Mouse (Mus musculus) hindbrain, embryonic 11.5 days (tissue): ENCODE measurements around the gene Frmd5. TPM values are rescaled to one million over a fixed set of nuclear protein-coding genes. Genes with fewer than 3 reads are reported as not detected.
"Not testable (repeated sequence)": the region's sequence is repeated elsewhere in the genome, so short reads cannot be mapped to it uniquely, and the experiment has no call there.

Source experiments
- ATAC-seq: fragments of 200-750 bp; cut with Nextera tagmentation; 2 replicates; pipeline ENCODE4 v1.8.0; 2017; ENCODE audit warnings: mild to moderate bottlenecking, moderate TSS enrichment, moderate library complexity; ENCODE audit not compliant: low FRiP score
- DNase-seq: peaks from one replicate; pipeline ENCODE4 v3.0.0-alpha.2; 2015; ENCODE audit warnings: low spot score
- H3K27ac ChIP-seq: fragments of 300-500 bp; sonication (generic); 2 replicates; pipeline ENCODE4 v1.5.1; 2014; ENCODE audit warnings: mild to moderate bottlenecking, low read depth, low read length
- H3K27me3 ChIP-seq: fragments of 300-500 bp; sonication (generic); 2 replicates; pipeline ENCODE4 v1.6.1; 2014; ENCODE audit warnings: mild to moderate bottlenecking, low read length, moderate library complexity, mixed read lengths; ENCODE audit not compliant: control insufficient read depth, insufficient read depth
- H3K36me3 ChIP-seq: fragments of 300-500 bp; sonication (generic); 2 replicates; pipeline ENCODE4 v1.6.1; 2014; ENCODE audit warnings: mild to moderate bottlenecking, low read length, moderate library complexity, mixed read lengths; ENCODE audit not compliant: control insufficient read depth, insufficient read depth
- H3K4me1 ChIP-seq: fragments of 300-500 bp; sonication (generic); replicated peaks from 2 replicates; pipeline ENCODE4 v1.6.1; 2014; ENCODE audit warnings: low read length, mixed read lengths; ENCODE audit not compliant: control insufficient read depth, insufficient read depth
- H3K4me2 ChIP-seq: fragments of 300-500 bp; sonication (generic); replicated peaks from 2 replicates; pipeline ENCODE4 v1.6.1; 2014; ENCODE audit warnings: mild to moderate bottlenecking, low read depth, low read length
- H3K4me3 ChIP-seq: fragments of 300-500 bp; sonication (generic); 2 replicates; pipeline ENCODE4 v1.5.1; 2014; ENCODE audit warnings: low read depth, low read length
- H3K9ac ChIP-seq: fragments of 300-500 bp; sonication (generic); 2 replicates; pipeline ENCODE4 v1.6.1; 2014; ENCODE audit warnings: low read depth, low read length
- H3K9me3 ChIP-seq: fragments of 300-500 bp; sonication (generic); 2 replicates; pipeline ENCODE4 v1.6.1; 2016; ENCODE audit warnings: low read length; ENCODE audit not compliant: control insufficient read depth
- WGBS: fragments of 180-500 bp; shearing (Covaris S2); extraction: QIAGEN DNeasy Blood & Tissue Kit; methylation state at CpG from one replicate; pipeline ENCODE4 v1.1.7; 2014; 5-methylcytosine and 5-hydroxymethylcytosine counted together
- polyA plus RNA-seq: library from polyadenylated mRNA; unstranded; fragments of >200 nt; fragmentation: Nextera tagmentation; extraction: Ambion mirVana; gene quantifications from 2 replicates; pipeline ENCODE4 v1.2.1, GENCODE M21; 2014

Frmd5 gene
- polyA plus RNA-seq, 1 experiment from 2014 or later: 18.5 TPM

GRCm38 (mm10) chr2:121544829-121545228, 262.1 kb downstream of the Frmd5 start:
- H3K9ac ChIP-seq: no peak overlapping the region
- H3K36me3 ChIP-seq: peaks cover 2% of the 10 kb centered on the region; the same call in 1 of the 2 replicates
- no peaks in the 10 kb centered on the region for H3K9me3 ChIP-seq
- no peaks in the 10 kb centered on the region for H3K4me1 ChIP-seq
- ATAC-seq: no peak
- no peak overlapping the region for H3K27ac ChIP-seq
- no peak overlapping the region for H3K4me3 ChIP-seq
- 88% methylated on average over 3 of the region's 3 CpGs for WGBS
- H3K27me3 ChIP-seq: no peaks in the 10 kb centered on the region
- no peak for DNase-seq
- H3K4me2 ChIP-seq: no peak overlapping the region

- no peak for DNase-seq
- Histone ChIP-seq H3K36me3 (no peaks in the 10 kb centered on the region), H3K27me3 (no peaks in the 10 kb centered on the region), H3K4me1 (no peaks in the 10 kb centered on the region), H3K9ac (no peak overlapping the region), H3K27ac (no peak overlapping the region), H3K4me2 (no peak overlapping the region), H3K9me3 (no peaks in the 10 kb centered on the region), H3K4me3 (no peak overlapping the region)
- no peak for ATAC-seq
- WGBS: 94% methylated on average over 2 of the region's 2 CpGs
Observed at GRCm38 (mm10) chr2:121525056-121525455, 281.8 kb downstream of the Frmd5 start.

GRCm38 (mm10) chr2:121522830-121523229, 284.1 kb downstream of the Frmd5 start:
- H3K9me3 ChIP-seq, H3K36me3 ChIP-seq: not testable (repeated sequence)

GRCm38 (mm10) chr2:121522006-121522405, 284.9 kb downstream of the Frmd5 start:
- 91% methylated on average over 2 of the region's 2 CpGs for whole genome bisulfite sequencing
- H3K27ac ChIP-seq: no peak overlapping the region

More at GRCm38 (mm10) chr2:121522830-121523229, 284.1 kb downstream of the Frmd5 start:
- not testable (repeated sequence) for H3K27ac ChIP-seq, H3K27me3 ChIP-seq, H3K9ac ChIP-seq, ATAC-seq, H3K4me1 ChIP-seq, H3K4me3 ChIP-seq, DNase-seq, H3K4me2 ChIP-seq
- WGBS: 92% methylated on average over 3 of the region's 3 CpGs

GRCm38 (mm10) chr2:121518711-121519110, 288.2 kb downstream of the Frmd5 start:
- not testable (repeated sequence) for H3K4me3 ChIP-seq, H3K9me3 ChIP-seq, H3K36me3 ChIP-seq, H3K9ac ChIP-seq, H3K27me3 ChIP-seq, H3K4me1 ChIP-seq, H3K4me2 ChIP-seq, ATAC-seq, DNase-seq, H3K27ac ChIP-seq
- WGBS: 94% methylated on average over 4 of the region's 4 CpGs

More at GRCm38 (mm10) chr2:121522006-121522405, 284.9 kb downstream of the Frmd5 start:
- Histone ChIP-seq H3K4me3 (no peak overlapping the region), H3K4me1 (no peaks in the 10 kb centered on the region), H3K9ac (no peak overlapping the region), H3K9me3 (no peaks in the 10 kb centered on the region), H3K36me3 (no peaks in the 10 kb centered on the region), H3K4me2 (no peak overlapping the region), H3K27me3 (no peaks in the 10 kb centered on the region)
- DNase-seq (no peak), ATAC-seq (no peak)

- 90% methylated on average over 5 of the region's 5 CpGs for WGBS
- H3K9ac ChIP-seq: no peak overlapping the region
- DNase-seq: no peak
- H3K27ac ChIP-seq: no peak overlapping the region
- no peaks in the 10 kb centered on the region for H3K9me3 ChIP-seq
- no peak for ATAC-seq
- H3K27me3 ChIP-seq: no peaks in the 10 kb centered on the region
- H3K4me1 ChIP-seq: no peaks in the 10 kb centered on the region
- no peak overlapping the region for H3K4me3 ChIP-seq
- no peaks in the 10 kb centered on the region for H3K36me3 ChIP-seq
- no peak overlapping the region for H3K4me2 ChIP-seq
Observed at GRCm38 (mm10) chr2:121518106-121518505, 288.8 kb downstream of the Frmd5 start.

GRCm38 (mm10) chr2:121514211-121514610, 292.7 kb downstream of the Frmd5 start:
- H3K4me3 ChIP-seq: no peak overlapping the region
- no peaks in the 10 kb centered on the region for H3K27me3 ChIP-seq
- no peak for DNase-seq
- no peaks in the 10 kb centered on the region for H3K36me3 ChIP-seq
- no peak overlapping the region for H3K27ac ChIP-seq
- H3K9me3 ChIP-seq: no peaks in the 10 kb centered on the region
- no peak overlapping the region for H3K4me2 ChIP-seq
- no peaks in the 10 kb centered on the region for H3K4me1 ChIP-seq
- no peak for ATAC-seq
- H3K9ac ChIP-seq: no peak overlapping the region
- 96% methylated on average over 4 of the region's 4 CpGs for whole genome bisulfite sequencing

- 92% methylated on average over 4 of the region's 5 CpGs for WGBS
- H3K9me3 ChIP-seq, H3K27me3 ChIP-seq, H3K4me2 ChIP-seq, ATAC-seq, H3K36me3 ChIP-seq, DNase-seq, H3K4me3 ChIP-seq, H3K9ac ChIP-seq, H3K27ac ChIP-seq, H3K4me1 ChIP-seq: not testable (repeated sequence)
Observed at GRCm38 (mm10) chr2:121512991-121513765, 293.7 kb downstream of the Frmd5 start.

- H3K4me1 ChIP-seq: no peaks in the 10 kb centered on the region
- ATAC-seq: no peak
- H3K36me3 ChIP-seq: no peaks in the 10 kb centered on the region
- 93% methylated on average over 8 of the region's 8 CpGs for whole genome bisulfite sequencing
- H3K27me3 ChIP-seq: no peaks in the 10 kb centered on the region
- DNase-seq: no peak
- H3K4me2 ChIP-seq: no peak overlapping the region
- H3K9ac ChIP-seq: no peak overlapping the region
- no peaks in the 10 kb centered on the region for H3K9me3 ChIP-seq
- H3K27ac ChIP-seq: no peak overlapping the region
- no peak overlapping the region for H3K4me3 ChIP-seq
Observed at GRCm38 (mm10) chr2:121511401-121511800, 295.5 kb downstream of the Frmd5 start.
